Mouse (Mus musculus) T-helper 2 cell (primary cell): ENCODE measurements at regions not wholly inside any gene's neighbourhood (a gene's known extent, or its start where the extent isn't known, plus 50 kb on each side); places are given as distances from the start of the nearest gene placed in this dataset.

Experiments used
- in situ Hi-C: fragments of 300-600 bp; cut with MboI, MseI; formaldehyde crosslinking; loops from one replicate; pipeline ENCODE4 v1.15.1; 2025; ENCODE audit warnings: high pct_unique_total_duplicates

DNA sequence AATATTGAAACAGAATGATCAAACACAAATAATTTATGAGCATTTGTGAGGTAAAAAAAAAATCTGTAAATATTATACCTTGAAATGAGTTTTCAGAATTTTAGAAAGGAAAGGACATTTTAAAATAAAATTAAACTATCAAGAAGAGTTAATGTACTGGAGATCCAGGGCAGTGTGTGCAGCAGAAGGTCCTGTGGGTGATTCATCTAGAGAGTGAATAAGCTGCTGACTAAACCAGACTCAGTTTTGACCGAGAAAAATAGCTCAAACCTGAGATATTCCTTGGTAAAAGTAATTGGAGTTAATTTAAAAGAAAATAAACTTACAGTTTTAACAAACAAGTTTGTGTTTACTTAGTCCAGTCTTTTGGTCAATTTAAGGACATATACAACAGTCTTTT lies 1118.6 kb upstream of the Celf2 start:
- in situ Hi-C loops, result no loop called here

DNA sequence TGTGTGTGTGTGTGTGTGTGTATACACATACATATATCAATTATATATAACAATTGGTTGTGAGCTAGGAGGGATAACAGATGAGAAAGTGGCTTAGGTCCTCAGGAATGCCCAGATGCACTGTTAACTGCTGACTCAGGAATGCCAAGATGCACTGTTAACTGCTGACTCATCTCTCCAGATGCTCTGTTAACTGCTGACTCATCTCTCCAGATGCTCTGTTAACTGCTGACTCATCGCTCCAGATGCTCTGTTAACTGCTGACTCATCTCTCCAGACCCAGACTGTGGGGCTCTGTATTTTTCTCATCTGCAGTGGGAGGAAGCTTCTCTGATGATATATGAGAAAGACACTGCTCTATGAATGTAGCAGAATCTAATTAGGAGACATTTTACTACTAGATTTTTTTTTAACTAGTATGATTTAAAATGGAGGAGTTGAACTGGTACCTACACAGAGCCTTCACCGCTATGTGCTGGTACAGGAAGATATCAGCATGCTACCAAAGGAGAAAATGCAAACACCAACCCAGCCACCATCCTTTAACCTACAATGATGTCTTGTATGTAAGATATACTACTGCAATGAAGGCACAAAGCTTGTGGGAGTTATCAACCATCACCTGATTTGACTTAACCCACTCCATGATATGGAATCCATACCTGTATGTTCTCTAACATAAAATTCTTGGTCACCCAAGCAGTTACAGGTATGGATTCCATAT lies 1119.3 kb upstream of the Celf2 start:
- in situ Hi-C loops, result no loop called here

- in situ Hi-C loops, result no loop called here
These were observed 1128.7 kb upstream of the Celf2 start for GRCm38 (mm10) chr2:8638082-8638481.

- in situ Hi-C loops, result no loop called here
These were observed 1129.9 kb upstream of the Celf2 start for GRCm38 (mm10) chr2:8639282-8639681.

GRCm38 (mm10) chr2:8645463-8645862 lies 1136.1 kb upstream of the Celf2 start:
- in situ Hi-C loops, result no loop called here

- in situ Hi-C loops, result loop anchor here (25.0 kb wide), 1 partner anchor 1627 kb away; no protein-coding TSS in a partner anchor
These were observed 1151.2 kb upstream of the Celf2 start for GRCm38 (mm10) chr2:8660544-8660943.

- in situ Hi-C loops, result loop anchor here (5.0 to 25.0 kb wide), 2 partner anchors 1233 to 1613 kb away; no protein-coding TSS in a partner anchor
These were observed 1164.5 kb upstream of the Celf2 start for GRCm38 (mm10) chr2:8673751-8674378.

DNA sequence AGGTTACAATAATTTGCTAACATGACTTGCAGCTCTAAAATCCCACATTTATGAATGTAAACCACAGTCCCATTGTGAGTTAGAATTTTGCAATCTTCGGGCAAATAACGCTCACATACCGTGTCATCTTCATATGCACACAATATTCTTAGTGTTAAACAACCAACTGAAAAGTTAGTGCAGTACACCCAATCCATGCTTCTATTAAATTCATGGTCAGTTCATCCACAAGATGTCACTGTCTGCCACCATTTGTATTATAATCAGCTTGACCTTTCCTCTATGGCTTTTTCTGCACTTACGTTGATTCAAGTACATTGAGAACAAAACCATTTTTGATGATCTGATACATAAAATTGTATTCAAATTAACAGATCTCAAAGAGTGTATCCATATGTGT lies 1166.2 kb upstream of the Celf2 start:
- in situ Hi-C loops, result loop anchor here (5.0 kb wide), 1 partner anchor 1337 kb away; no protein-coding TSS in a partner anchor

DNA sequence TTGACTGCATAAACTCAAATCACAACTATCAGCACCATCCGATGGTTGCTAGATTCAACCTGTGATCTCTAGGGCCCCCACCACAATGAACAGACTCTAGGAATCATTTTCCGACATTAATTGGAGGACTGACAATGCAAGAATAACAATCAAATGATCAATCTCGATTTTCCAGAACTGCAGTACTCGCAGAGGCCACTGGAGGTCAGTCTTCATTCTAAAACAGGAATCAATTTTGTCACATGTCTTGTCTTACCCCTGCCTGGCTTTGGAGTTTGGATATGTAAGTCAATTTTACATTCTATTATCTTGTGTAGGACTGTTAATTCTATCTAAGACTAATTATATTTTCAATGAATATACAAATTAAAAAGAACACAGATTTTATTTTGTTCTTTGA lies 1167.2 kb upstream of the Celf2 start:
- in situ Hi-C loops, result loop anchor here (5.0 kb wide), 1 partner anchor 1336 kb away; no protein-coding TSS in a partner anchor

DNA sequence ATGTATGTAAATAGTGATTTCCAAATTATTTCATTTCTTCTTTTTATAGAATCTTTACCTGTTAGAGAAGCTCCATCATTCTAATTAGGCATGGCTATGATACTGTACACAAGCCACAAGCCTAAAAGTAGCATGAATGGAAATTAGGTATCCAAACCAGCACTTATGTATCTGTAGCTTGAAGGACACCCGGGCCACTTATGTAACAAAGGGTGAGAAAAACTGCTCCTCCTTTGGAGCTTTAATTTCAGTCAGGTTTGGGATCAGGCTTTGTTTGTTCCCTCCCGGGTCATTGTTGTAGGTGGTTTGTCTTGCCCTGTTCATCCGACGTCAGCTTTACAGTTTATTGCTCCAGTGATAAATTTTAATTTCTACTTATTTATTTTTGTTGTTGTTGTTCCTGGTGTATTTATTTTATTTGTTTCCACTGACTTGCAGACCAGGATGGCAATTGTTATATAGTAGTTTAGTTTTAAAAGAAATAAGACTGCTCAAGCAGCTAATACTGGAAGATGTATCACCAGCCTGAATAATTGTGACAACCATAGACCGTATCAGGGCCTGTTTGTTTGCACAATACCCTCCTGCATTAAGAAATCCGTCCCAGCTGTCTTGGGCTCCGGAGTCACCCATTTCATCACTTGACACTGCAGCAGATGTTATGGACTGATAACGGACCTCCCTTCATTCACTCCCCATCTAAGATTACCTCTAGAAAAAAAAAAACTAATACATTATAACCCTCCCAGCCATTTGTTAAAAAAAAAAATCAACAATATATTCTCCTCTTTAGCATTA lies 1181.7 kb upstream of the Celf2 start:
- in situ Hi-C loops, result no loop called here

GRCm38 (mm10) chr2:8729306-8729705 lies 1151.7 kb upstream of the 4930412O13Rik start:
- in situ Hi-C loops, result loop anchor here (10.0 kb wide), 1 partner anchor 225 kb away; no protein-coding TSS in a partner anchor

- in situ Hi-C loops, result no loop called here
These were observed 1126.9 kb upstream of the 4930412O13Rik start for GRCm38 (mm10) chr2:8754142-8754541.

DNA sequence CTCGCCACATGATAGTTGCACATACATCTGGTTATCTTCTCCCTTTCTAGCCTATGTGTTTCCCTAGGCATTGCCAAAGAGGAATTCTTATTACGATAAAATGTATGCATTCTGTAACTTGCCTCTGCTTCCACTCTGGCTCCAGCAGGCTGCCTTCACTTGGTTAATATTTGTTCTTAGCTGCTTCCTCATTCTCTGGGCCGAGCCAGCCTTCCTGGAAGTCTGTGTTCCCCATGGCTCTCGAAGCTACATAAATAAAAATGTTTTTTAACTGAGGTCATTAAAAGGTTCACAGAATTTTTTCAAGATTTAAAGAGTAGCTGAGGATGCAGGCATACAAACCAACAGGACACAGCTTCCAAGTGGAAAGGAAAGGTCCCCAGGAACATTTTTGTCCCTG lies 1124.5 kb upstream of the 4930412O13Rik start:
- in situ Hi-C loops, result no loop called here

GRCm38 (mm10) chr2:8770636-8771035 lies 1110.4 kb upstream of the 4930412O13Rik start:
- in situ Hi-C loops, result no loop called here

- in situ Hi-C loops, result no loop called here
These were observed 1099.7 kb upstream of the 4930412O13Rik start for GRCm38 (mm10) chr2:8781152-8781935.

GRCm38 (mm10) chr2:8782225-8782624 lies 1098.8 kb upstream of the 4930412O13Rik start:
- in situ Hi-C loops, result no loop called here

DNA sequence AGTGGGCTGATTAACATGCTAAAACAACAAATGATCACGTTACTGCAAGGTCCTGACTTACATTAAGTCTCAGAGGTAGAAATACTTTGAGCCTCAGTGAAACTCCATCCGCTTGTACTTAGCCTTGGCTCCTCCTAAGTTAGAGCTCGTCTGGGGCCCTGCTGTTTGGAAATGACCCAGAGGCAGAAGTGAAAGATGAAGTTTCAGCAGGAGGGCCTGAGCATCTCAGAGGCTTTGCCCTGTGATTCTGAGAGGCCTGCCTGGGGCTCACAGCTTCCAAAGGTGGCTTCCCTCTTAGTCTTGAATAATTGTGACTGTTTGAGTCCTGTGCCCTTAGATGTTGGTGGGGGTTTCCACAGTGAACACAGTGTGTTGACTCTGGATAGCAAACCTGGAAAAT lies 1079.0 kb upstream of the 4930412O13Rik start:
- in situ Hi-C loops, result no loop called here

DNA sequence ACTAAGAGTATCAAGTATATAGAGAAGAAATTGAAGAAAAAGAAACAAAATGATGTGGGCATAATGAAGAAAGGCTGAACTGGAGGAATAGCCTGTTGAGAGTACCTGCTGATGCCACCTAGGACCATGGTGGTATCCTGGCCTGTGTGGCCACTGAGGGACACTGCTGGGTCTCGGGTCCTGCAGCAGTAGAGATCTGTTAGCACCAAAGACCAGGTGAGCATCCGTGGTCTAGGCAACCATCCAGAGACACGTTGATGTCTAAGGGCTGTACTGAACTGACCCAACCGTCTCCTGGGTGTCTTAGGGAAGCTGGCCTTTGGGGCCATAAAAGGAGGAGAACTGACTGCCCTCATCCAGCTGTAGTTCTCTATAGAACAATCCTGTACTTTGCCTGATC lies 1071.4 kb upstream of the 4930412O13Rik start:
- in situ Hi-C loops, result no loop called here

- in situ Hi-C loops, result no loop called here
These were observed 1062.9 kb upstream of the 4930412O13Rik start for GRCm38 (mm10) chr2:8818127-8818526.

GRCm38 (mm10) chr2:8825406-8825805 lies 1055.6 kb upstream of the 4930412O13Rik start:
- in situ Hi-C loops, result no loop called here
